Mouse (Mus musculus): ENCODE results near the gene Naaladl1. TPM values are rescaled to one million over a fixed set of nuclear protein-coding genes. Genes with fewer than 3 reads are reported as not detected.
"Not testable (repeated sequence)": the region's sequence is repeated elsewhere in the genome, so short reads cannot be mapped to it uniquely, and the experiment has no call there.

The Naaladl1 gene
- polyA plus RNA-seq, 1 experiment from 2014 or later = 3.9 TPM

- Histone ChIP-seq H3K4me3 (ENCODE audit: low read length) (no peak overlapping the region), H3K27ac (ENCODE audit: low read length) (no peak overlapping the region), H3K9ac (ENCODE audit: low read length) (no peak overlapping the region), H3K27me3 (ENCODE audit: control insufficient read depth, insufficient read depth, low read length) (no peaks in the 10 kb centered on the region), H3K4me1 (ENCODE audit: control insufficient read depth, insufficient read depth, low read length) (peaks cover 13% of the 10 kb centered on the region), H3K9me3 (replicated peaks; ENCODE audit: control insufficient read depth, low read length) (0 out of 2 replicates have a peak, but pooled peaks cover 4% of the 10 kb centered on the region), H3K4me2 (ENCODE audit: low read depth, low read length) (no peak overlapping the region), H3K36me3 (ENCODE audit: control insufficient read depth, insufficient read depth) (no peaks in the 10 kb centered on the region)
- WGBS = 32% methylated on average over 19 of the region's 19 CpGs
- no peak for ATAC-seq (replicated peaks; ENCODE audit: extremely low read depth, insufficient read depth, low FRiP score)
These were observed 16.2 kb downstream of the Naaladl1 start for GRCm38 (mm10) chr19:6121761-6122160.

- Histone ChIP-seq H3K4me1 (ENCODE audit: control insufficient read depth, insufficient read depth, low read length) (peaks cover 5% of the 10 kb centered on the region; the same call in 1 of the 2 replicates), H3K4me3 (ENCODE audit: low read length) (no peak overlapping the region), H3K36me3 (ENCODE audit: control insufficient read depth, insufficient read depth) (no peaks in the 10 kb centered on the region), H3K27ac (ENCODE audit: low read length) (no peak overlapping the region), H3K27me3 (ENCODE audit: control insufficient read depth, insufficient read depth, low read length) (no peaks in the 10 kb centered on the region), H3K9ac (ENCODE audit: low read length) (0 out of 2 replicates have a peak overlapping the region, but pooled peaks have one; percentile 6), H3K4me2 (ENCODE audit: low read depth, low read length) (no peak overlapping the region), H3K9me3 (replicated peaks; ENCODE audit: control insufficient read depth, low read length) (0 out of 2 replicates have a peak, but pooled peaks cover 4% of the 10 kb centered on the region)
- ATAC-seq (replicated peaks; ENCODE audit: extremely low read depth, insufficient read depth, low FRiP score) = no peak
- 79% methylated on average over 8 of the region's 8 CpGs for WGBS
These were observed 17.7 kb downstream of the Naaladl1 start for GRCm38 (mm10) chr19:6123330-6123729.

GRCm38 (mm10) chr19:6124898-6125297 is 19.3 kb downstream of the Naaladl1 start:
- Histone ChIP-seq H3K27me3 (ENCODE audit: control insufficient read depth, insufficient read depth, low read length) (no peaks in the 10 kb centered on the region), H3K9me3 (replicated peaks; ENCODE audit: control insufficient read depth, low read length) (0 out of 2 replicates have a peak, but pooled peaks cover 4% of the 10 kb centered on the region), H3K36me3 (ENCODE audit: control insufficient read depth, insufficient read depth) (no peaks in the 10 kb centered on the region), H3K9ac (ENCODE audit: low read length) (no peak overlapping the region), H3K4me3 (ENCODE audit: low read length) (no peak overlapping the region), H3K4me1 (ENCODE audit: control insufficient read depth, insufficient read depth, low read length) (no peaks in the 10 kb centered on the region), H3K27ac (ENCODE audit: low read length) (no peak overlapping the region), H3K4me2 (ENCODE audit: low read depth, low read length) (no peak overlapping the region)
- ATAC-seq (replicated peaks; ENCODE audit: extremely low read depth, insufficient read depth, low FRiP score) = no peak
- WGBS = 68% methylated on average over 2 of the region's 2 CpGs

- Histone ChIP-seq H3K36me3 (ENCODE audit: control insufficient read depth, insufficient read depth) (no peaks in the 10 kb centered on the region), H3K4me3 (ENCODE audit: low read length) (no peak overlapping the region), H3K9me3 (replicated peaks; ENCODE audit: control insufficient read depth, low read length) (0 out of 2 replicates have a peak, but pooled peaks cover 4% of the 10 kb centered on the region), H3K27me3 (ENCODE audit: control insufficient read depth, insufficient read depth, low read length) (no peaks in the 10 kb centered on the region), H3K4me1 (ENCODE audit: control insufficient read depth, insufficient read depth, low read length) (no peaks in the 10 kb centered on the region), H3K9ac (ENCODE audit: low read length) (no peak overlapping the region), H3K4me2 (ENCODE audit: low read depth, low read length) (no peak overlapping the region), H3K27ac (ENCODE audit: low read length) (no peak overlapping the region)
- WGBS = 21% methylated on average over 4 of the region's 4 CpGs
- ATAC-seq (replicated peaks; ENCODE audit: extremely low read depth, insufficient read depth, low FRiP score) = no peak
These were observed 20.7 kb downstream of the Naaladl1 start for GRCm38 (mm10) chr19:6126289-6126688.

GRCm38 (mm10) chr19:6126789-6127580 is 21.4 kb downstream of the Naaladl1 start:
- Histone ChIP-seq H3K9ac (ENCODE audit: low read length) (peak overlapping the region; percentile 81), H3K4me2 (ENCODE audit: low read depth, low read length) (peak overlapping the region; percentile 73), H3K9me3 (replicated peaks; ENCODE audit: control insufficient read depth, low read length) (0 out of 2 replicates have a peak, but pooled peaks cover 4% of the 10 kb centered on the region), H3K27ac (ENCODE audit: low read length) (peak overlapping the region; percentile 94), H3K36me3 (ENCODE audit: control insufficient read depth, insufficient read depth) (no peaks in the 10 kb centered on the region), H3K27me3 (ENCODE audit: control insufficient read depth, insufficient read depth, low read length) (no peaks in the 10 kb centered on the region), H3K4me3 (ENCODE audit: low read length) (peak overlapping the region; percentile 72), H3K4me1 (ENCODE audit: control insufficient read depth, insufficient read depth, low read length) (no peaks in the 10 kb centered on the region)
- 71% methylated on average over 10 of the region's 10 CpGs for WGBS
- no peak for ATAC-seq (replicated peaks; ENCODE audit: extremely low read depth, insufficient read depth, low FRiP score)

GRCm38 (mm10) chr19:6127760-6128341 is 22.3 kb downstream of the Naaladl1 start, which contains the start of gene Snx15:
Gene Snx15, minus strand, starts transcription at chr19:6128304.
- 0 out of 2 replicates have a peak, but pooled peaks cover 4% of the 10 kb centered on the region for H3K9me3 ChIP-seq (replicated peaks; ENCODE audit: control insufficient read depth, low read length)
- peak within 1 kb of the TSS; percentile 81 for H3K9ac ChIP-seq (ENCODE audit: low read length)
- WGBS = 0% methylated on average over 32 of the region's 32 CpGs
- H3K4me1 ChIP-seq (ENCODE audit: control insufficient read depth, insufficient read depth, low read length) = no peaks in the 10 kb centered on the region
- H3K36me3 ChIP-seq (ENCODE audit: control insufficient read depth, insufficient read depth) = no peaks in the 10 kb centered on the region
- peak; percentile 95 for ATAC-seq (replicated peaks; ENCODE audit: extremely low read depth, insufficient read depth, low FRiP score)
- peak within 1 kb of the TSS; percentile 94 for H3K27ac ChIP-seq (ENCODE audit: low read length)
- peak within 1 kb of the TSS; percentile 73 for H3K4me2 ChIP-seq (ENCODE audit: low read depth, low read length)
- peak within 1 kb of the TSS; percentile 72 for H3K4me3 ChIP-seq (ENCODE audit: low read length)
- no peaks in the 10 kb centered on the region for H3K27me3 ChIP-seq (ENCODE audit: control insufficient read depth, insufficient read depth, low read length)

- not testable (repeated sequence) for H3K4me2 ChIP-seq (ENCODE audit: low read depth, low read length); H3K9me3 ChIP-seq (replicated peaks; ENCODE audit: control insufficient read depth, low read length); H3K9ac ChIP-seq (ENCODE audit: low read length); H3K4me3 ChIP-seq (ENCODE audit: low read length); H3K4me1 ChIP-seq (ENCODE audit: control insufficient read depth, insufficient read depth, low read length); ATAC-seq (replicated peaks; ENCODE audit: extremely low read depth, insufficient read depth, low FRiP score); H3K27ac ChIP-seq (ENCODE audit: low read length); H3K27me3 ChIP-seq (ENCODE audit: control insufficient read depth, insufficient read depth, low read length); H3K36me3 ChIP-seq (ENCODE audit: control insufficient read depth, insufficient read depth)
- 72% methylated on average over 7 of the region's 7 CpGs for WGBS
These were observed 25.0 kb downstream of the Naaladl1 start for GRCm38 (mm10) chr19:6130414-6131128.

- no peak overlapping the region for H3K9ac ChIP-seq (ENCODE audit: low read length)
- no peaks in the 10 kb centered on the region for H3K4me1 ChIP-seq (ENCODE audit: control insufficient read depth, insufficient read depth, low read length)
- H3K4me2 ChIP-seq (ENCODE audit: low read depth, low read length) = no peak overlapping the region
- no peak for ATAC-seq (replicated peaks; ENCODE audit: extremely low read depth, insufficient read depth, low FRiP score)
- no peak overlapping the region for H3K4me3 ChIP-seq (ENCODE audit: low read length)
- H3K27me3 ChIP-seq (ENCODE audit: control insufficient read depth, insufficient read depth, low read length) = no peaks in the 10 kb centered on the region
- no peaks in the 10 kb centered on the region for H3K36me3 ChIP-seq (ENCODE audit: control insufficient read depth, insufficient read depth)
- H3K9me3 ChIP-seq (replicated peaks; ENCODE audit: control insufficient read depth, low read length) = no peaks in the 10 kb centered on the region
- H3K27ac ChIP-seq (ENCODE audit: low read length) = no peak overlapping the region
- 75% methylated on average over 7 of the region's 7 CpGs for WGBS
These were observed 26.7 kb downstream of the Naaladl1 start for GRCm38 (mm10) chr19:6132171-6132827.
